In genomic region chr1:168390748-168391147, GRCm38 (mm10) we compare ENCODE assay signal across 17 mouse cellular contexts. TPM values are rescaled to one million over a fixed set of nuclear protein-coding genes. Genes with fewer than 3 reads are reported as not detected.
DNase-seq lines count a peak whose midpoint lies in the region; ATAC-seq and TF ChIP-seq lines count a peak whose summit lies in the region.
"Had no signal": no experiment of that assay in that cellular context is flagged by ENCODE, and none has a peak within 500 bp of the region (broad histone marks: within the 10 kb centered on the region; RNA-seq: fewer than 3 reads in every experiment).

No protein-coding gene starts in this region.

- H3K4me3 ChIP-seq in heart, embryonic 15.5 days, result no peak overlapping the region
- H3K4me3 ChIP-seq in layer of hippocampus, adult 2 months, result no peak overlapping the region
- H3K4me3 ChIP-seq in embryonic fibroblast, embryonic 13.5 days (ENCODE audit: insufficient read depth, low read length), result no peak overlapping the region
- H3K4me3 ChIP-seq: midbrain, embryonic 12.5 days had no signal

- H3K27ac ChIP-seq in heart, embryonic 15.5 days, result peak overlapping the region; percentile 84
- peak overlapping the region; percentile 72; the same call in 1 of the 2 replicates for H3K27ac ChIP-seq in layer of hippocampus, adult 2 months
- H3K27ac ChIP-seq in embryonic fibroblast, embryonic 13.5 days (ENCODE audit: insufficient read depth, low read length), result peak overlapping the region; percentile 99
- H3K27ac ChIP-seq: midbrain, embryonic 12.5 days had no signal

- H3K36me3 ChIP-seq in heart, embryonic 15.5 days, result peaks cover 5% of the 10 kb centered on the region; the same call in 1 of the 2 replicates

- H3K4me1 ChIP-seq in heart, embryonic 15.5 days (replicated peaks), result peaks cover 72% of the 10 kb centered on the region
- peaks cover 35% of the 10 kb centered on the region for H3K4me1 ChIP-seq in embryonic fibroblast, embryonic 13.5 days (ENCODE audit: control insufficient read depth, insufficient read depth, low read length)

- H3K27me3 ChIP-seq in heart, embryonic 15.5 days, result no peaks in the 10 kb centered on the region
- H3K27me3 ChIP-seq: midbrain, embryonic 12.5 days had no signal

- DNase-seq in heart, adult 9 months (ENCODE audit: low spot score in 2 of 2), result no peak
- no peak for DNase-seq in layer of hippocampus, adult 2 months (ENCODE audit: low spot score in 2 of 2)
- no peak for DNase-seq in layer of hippocampus, postnatal 10 days (ENCODE audit: low spot score in 2 of 2)
- DNase-seq in adipocyte (ENCODE audit: low spot score), result peak; percentile 37
- no peak for DNase-seq in urinary bladder, adult 2 months (ENCODE audit: low spot score)
- DNase-seq: adrenal gland, postnatal 14 days; cerebellum, adult 2 months; left cerebral cortex, postnatal 4 days; lung, postnatal 14 days; spleen, adult 18-20 months; thymus, postnatal 36 days had no signal

- no peak overlapping the region for H3K4me2 ChIP-seq in heart, embryonic 15.5 days
- H3K4me2 ChIP-seq: liver, embryonic 11.5 days; midbrain, embryonic 12.5 days had no signal

- no peak for TF ChIP-seq POLR2A in embryonic fibroblast, embryonic 13.5 days (IDR thresholded peaks at IDR 0.05; ENCODE audit: low read depth, low read length)

- no peaks in the 10 kb centered on the region for H3K9me3 ChIP-seq in heart, embryonic 15.5 days (replicated peaks)
- H3K9me3 ChIP-seq: midbrain, embryonic 12.5 days had no signal

- H3K9ac ChIP-seq in heart, embryonic 15.5 days, result no peak overlapping the region
- H3K9ac ChIP-seq: midbrain, embryonic 12.5 days had no signal

- TF ChIP-seq CTCF in layer of hippocampus, adult 2 months (conservative IDR thresholded peaks at IDR 0.05), result no peak
- no peak for TF ChIP-seq CTCF in embryonic fibroblast, embryonic 13.5 days (IDR thresholded peaks at IDR 0.05; ENCODE audit: borderline replicate concordance, insufficient read depth, low read length)

- no peak for ATAC-seq in heart, embryonic 15.5 days (replicated peaks; ENCODE audit: insufficient number of reproducible peaks, insufficient read depth, low FRiP score, low read depth)
- ATAC-seq: CD4-positive, CD25-positive, alpha-beta regulatory T cell, adult 4 months had no signal

RNA-seq across cellular contexts. Expression of gene Pbx1, which starts 41.3 kb away (rescaled TPM):
- polyA plus RNA-seq in heart, embryonic 15.5 days (2015; fragmentation: Nextera tagmentation; extraction: Ambion mirVana), result 21.6 and 22.1 TPM in 2 replicates
- 100 to 1,000 TPM; 120 to 123 TPM for total RNA-seq in layer of hippocampus, adult 2 months (2021)
- 100 to 1,000 TPM; 126 to 143 TPM for total RNA-seq in layer of hippocampus, postnatal 10 days (2021)
- polyA plus RNA-seq in embryonic fibroblast, embryonic 13.5 days (2011; ENCODE audit: insufficient read length, low read depth, missing spikeins), result 108 and 117 TPM in 2 replicates
- polyA plus RNA-seq in urinary bladder, adult 2 months (2012; rRNA removed), result 77.8 and 103 TPM in 2 replicates
- total RNA-seq: MEL had no signal
